Mouse (Mus musculus): ENCODE measurements around the gene Gm32742.

Gm32742 gene

DNA sequence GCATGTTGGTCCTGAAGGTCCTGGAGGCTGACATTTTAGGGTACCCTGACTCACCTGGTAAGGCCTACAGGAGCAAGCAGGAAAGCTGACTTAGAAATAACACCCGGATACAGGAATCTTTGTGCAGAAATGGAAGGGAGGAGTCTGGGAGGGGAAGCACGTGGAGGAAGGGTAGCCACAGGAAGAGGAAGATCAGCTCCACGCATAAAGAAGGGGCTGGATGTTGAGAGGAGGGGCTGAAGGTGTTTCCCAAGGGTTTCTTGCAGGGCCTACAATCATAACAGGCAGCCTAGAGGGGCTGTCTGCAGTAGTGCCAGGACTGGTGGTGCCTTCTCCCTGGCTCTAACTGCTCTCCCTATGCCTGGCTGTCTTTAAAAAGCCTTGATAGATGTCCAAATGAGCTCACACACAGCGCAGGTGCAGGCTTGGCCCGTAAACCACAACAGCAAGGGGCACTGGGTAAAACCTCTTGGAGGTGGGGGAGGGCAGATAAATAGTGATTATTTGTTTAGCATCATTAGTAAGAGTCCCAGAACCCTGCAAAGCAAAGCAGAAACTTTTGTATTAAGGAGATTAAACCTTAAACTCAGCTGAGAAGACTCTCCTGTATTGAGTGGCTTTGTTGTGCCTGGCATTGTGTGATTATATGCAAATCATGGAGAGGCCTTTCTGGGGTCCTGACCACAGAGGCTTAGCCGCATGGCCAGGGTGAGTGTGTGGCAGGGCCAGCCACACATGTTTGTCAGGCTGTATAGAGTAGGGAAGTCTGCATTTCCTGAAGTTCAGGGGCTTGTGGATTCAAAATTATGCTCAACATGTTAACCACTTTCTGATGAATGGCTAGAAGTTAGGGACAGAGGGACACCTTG is at the start of gene Gm32742:
Gene Gm32742, minus strand, starts transcription at position 206 of the 869 bp plus-strand sequence.
- no peak for DNase-seq

- no peak for DNase-seq
Measured at GRCm38 (mm10) chr9:51213729-51214237, 48.5 kb upstream of the Gm32742 start.

DNA sequence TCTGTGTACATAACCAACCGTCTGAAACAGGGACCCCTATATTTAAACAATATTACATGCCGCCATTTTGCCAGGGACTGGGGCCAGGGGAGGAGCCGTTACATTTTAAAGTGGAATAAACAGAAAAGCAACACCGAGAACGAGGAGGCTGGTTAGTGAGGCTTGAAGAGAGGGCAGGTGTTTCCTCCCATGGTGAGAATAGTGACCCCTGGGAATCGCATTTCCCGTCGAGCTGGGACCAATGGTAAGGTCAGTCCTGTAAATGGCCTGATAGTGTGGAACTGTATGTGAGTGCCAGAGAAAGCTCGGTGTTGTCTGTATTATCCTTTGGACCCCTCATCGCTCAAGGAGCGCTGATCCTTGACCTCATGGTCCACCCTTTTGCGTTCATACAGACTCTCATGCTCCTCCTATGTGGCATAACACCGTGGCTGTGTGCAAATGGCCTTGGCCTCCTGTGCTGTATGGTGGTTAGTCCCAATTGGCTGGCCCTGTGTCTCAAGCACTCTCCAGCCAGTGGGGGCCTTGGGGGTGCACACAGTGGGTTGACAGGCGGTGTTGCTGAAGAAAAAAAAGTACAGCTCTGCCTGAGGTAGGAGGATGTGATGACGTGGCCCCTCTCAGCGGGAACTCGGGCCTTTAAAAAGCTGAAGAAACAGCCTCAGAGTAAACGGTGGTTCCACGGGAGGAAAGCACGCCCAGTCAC is 47.9 kb upstream of the Gm32742 start, which contains the start of gene Pou2af1:
Gene Pou2af1, plus strand, starts transcription at position 686 of the 706 bp plus-strand sequence.
- peak; percentile 86 to 90 for DNase-seq

DNA sequence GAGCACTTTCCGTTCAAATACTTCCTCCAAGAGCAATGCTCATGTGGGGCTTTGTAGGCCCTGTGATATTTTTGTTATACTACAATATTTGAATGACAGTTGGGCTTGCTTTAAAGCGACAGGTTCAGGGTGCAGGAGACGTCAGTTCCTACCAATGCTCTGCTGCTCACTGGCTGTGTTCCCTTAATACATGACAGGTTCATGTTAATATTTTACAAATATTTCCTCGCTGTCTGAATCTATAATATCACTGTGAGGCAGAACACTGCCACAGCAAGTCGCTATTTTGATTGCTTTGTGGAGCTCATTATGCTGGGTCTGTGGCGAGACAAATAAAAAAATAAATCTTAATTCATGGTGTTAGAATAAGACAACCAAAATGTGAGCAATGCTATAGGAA is 45.9 kb upstream of the Gm32742 start:
- DNase-seq, result no peak

GRCm38 (mm10) chr9:51208974-51209332 is 43.6 kb upstream of the Gm32742 start:
- no peak for DNase-seq

DNA sequence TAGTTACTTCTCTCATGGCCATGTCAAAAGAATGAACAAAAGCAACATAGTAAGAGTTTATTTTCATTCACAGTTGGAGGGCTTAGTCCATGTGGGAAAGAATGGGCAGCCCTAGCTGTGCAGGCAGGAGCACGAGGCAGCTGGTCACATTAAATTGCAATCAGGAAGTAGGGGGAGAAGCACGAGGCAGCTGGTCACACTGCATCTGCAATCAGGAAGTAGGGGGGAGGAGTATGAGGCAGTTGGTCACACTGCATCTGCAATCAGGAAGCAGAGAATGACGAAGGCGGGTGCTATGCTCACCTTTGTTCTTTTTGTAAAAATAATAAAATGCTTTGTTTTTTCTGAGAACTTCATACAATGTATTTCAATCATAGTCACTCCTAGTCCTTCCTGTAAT is 29.5 kb upstream of the Gm32742 start:
- DNase-seq, result peak; percentile 38 to 53

DNA sequence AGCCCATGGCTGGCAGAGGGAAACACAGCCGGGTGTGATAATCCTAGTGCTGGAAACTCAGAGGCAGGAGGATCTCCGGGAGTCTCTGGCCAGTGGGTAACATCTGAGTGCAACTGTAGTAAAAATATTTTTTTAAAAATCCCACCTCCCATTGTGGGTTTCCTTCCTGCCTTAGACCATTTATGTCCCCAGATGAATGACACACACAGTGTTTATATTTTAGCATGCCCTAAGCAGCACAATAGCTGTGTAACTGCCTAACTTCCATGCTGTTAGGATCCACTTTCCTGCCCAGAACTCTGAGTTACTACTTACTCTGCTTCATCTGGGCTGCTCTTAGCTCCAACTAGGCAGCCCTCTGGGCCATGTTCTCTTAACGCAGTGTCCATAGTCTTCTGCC is 25.3 kb upstream of the Gm32742 start:
- DNase-seq, result no peak

DNA sequence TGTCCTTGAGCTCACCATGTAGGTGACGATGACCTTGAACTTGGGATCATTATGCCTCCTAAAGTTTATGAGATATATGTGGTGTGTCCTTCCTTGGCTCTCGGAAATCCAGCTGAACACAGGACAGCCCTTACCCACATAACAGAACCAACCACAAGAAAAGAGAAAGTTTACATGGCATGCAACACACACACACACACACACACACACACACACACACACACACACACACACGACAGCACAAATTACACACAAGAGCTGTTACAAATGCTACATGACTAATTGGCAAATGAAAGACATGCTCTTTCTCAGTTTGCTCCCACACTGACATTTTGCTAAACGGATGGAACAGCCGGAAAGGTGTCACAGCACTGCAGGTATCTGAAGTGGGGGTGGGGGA is 20.6 kb upstream of the Gm32742 start:
- no peak for DNase-seq

DNA sequence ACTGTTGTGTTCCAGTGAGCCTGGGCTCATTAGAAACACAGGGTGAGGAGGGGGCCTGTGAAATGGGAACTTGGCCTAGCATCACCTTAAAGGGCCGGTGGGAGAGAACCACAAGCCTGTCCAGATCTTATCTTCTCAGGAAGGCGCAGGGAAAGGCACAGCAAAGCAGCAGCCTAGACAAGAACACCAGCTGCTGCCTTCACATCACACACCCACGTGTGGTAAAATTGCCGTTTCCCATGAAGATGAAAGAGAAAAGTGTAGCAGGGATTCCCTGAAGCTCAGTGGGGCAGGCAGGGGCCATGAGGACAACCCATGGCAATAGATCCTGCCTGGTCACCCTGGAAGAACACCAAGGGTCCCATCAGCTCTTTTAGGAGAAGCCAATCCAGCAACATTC is 20.1 kb upstream of the Gm32742 start:
- no peak for DNase-seq

GRCm38 (mm10) chr9:51182716-51183710 is 17.7 kb upstream of the Gm32742 start:
- peak; percentile 65 to 66 for DNase-seq

GRCm38 (mm10) chr9:51180621-51181020 is 15.3 kb upstream of the Gm32742 start:
- no peak for DNase-seq

GRCm38 (mm10) chr9:51178297-51178696 is 13.0 kb upstream of the Gm32742 start:
- peak in 1 of 2 experiments; percentile 42 for DNase-seq

GRCm38 (mm10) chr9:51175722-51176121 is 10.4 kb upstream of the Gm32742 start:
- DNase-seq, result no peak

GRCm38 (mm10) chr9:51174890-51175464 is 9.7 kb upstream of the Gm32742 start:
- DNase-seq, result peak in 1 of 2 experiments; percentile 37

- no peak for DNase-seq
Measured at GRCm38 (mm10) chr9:51170298-51170697, 5.0 kb upstream of the Gm32742 start.

DNA sequence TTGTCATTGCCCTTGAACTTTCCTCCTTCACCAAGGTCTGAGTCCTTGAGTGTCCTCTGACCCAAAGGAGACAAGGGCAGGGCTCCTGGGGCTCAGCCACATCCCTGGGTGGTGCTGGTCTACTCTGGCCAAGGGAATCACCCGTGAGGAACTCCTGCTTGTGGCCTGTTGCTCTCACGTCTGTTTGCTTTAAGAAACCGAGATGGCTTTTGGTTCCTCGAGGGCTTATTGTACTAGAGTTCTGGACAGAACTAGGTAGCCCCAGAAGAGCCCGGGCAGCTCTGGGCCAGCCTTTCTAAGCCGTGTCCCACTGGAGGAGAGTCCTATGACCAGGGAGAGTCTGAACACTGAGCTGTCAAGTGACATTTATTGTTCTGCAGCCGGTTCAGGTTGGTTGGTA is 3.8 kb upstream of the Gm32742 start:
- DNase-seq, result no peak

DNA sequence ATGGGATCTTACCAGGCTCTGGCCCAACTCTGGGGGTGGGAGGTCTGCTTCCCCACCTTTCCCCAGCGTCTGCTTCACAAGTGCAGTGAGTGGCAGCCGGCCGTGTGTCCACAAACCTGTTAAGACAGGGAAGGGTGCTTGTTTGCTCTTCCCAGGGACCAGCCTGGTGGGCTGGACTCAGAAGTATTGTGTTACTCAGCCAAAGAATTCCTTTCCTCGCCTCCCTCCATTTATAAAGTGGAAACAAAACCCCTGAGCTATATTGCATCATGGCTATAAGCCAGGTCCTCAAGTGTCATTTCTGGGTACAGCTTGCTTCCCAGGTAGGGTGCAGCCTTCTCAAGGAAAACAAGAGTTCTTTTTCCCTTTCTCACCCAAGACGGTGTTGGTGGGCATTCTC is 3.4 kb upstream of the Gm32742 start:
- no peak for DNase-seq

DNA sequence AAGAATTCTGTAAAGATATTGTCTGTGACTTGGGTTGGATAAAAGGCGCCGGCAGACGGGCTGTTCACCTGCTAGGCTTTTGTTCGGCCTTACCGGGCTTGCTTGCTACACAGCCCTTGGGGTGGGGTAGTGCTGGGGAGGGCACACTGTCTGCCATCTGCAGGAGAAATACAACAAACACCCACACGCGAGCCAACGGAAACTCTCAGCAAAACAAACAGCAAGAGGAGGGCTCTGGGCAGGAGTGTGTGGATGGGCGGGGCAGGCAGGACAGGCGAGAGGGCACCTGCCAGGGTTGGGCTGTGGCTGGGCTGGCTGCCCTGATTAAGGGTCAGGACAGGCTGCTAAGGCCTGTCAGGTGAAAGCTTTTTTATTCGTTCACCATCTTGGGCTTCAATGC is 2.6 kb upstream of the Gm32742 start:
- peak; percentile 20 to 35 for DNase-seq

- peak in 1 of 2 experiments; percentile 14 for DNase-seq
Measured at GRCm38 (mm10) chr9:51163989-51164388, 1.3 kb downstream of the Gm32742 start.

DNA sequence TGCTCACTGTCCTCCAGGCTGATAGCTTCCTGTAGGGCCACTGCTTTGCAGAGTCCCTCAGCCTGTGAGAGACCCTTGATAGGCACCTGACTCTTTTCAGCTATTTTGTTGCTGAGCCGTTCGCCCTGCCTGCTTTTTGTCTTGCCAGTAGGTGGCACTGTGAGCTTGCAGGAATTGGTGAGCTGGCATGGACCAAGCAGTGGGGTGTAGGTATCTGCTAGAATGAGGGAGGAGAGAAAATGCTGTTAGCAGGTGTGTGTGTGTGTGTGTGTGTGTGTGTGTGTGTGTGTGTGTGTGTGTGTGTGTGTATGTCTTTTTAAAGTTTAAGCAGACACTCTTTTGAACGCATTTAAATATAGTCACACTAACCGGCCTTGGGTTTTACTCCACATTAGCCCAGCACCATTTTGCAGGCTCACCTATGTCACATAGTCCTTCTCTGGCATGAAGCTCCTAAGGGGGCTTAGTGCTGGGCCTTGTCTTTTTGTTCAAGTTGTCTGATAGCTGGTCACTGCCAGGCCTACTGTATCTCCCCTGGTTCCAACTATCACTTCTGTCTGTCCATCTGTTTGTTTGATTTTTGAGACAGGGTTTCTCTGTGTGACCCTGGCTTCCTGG is 3.4 kb downstream of the Gm32742 start:
- peak; percentile 87 to 89 for DNase-seq

- DNase-seq, result peak; percentile 64 to 67
Measured at GRCm38 (mm10) chr9:51152079-51152752, 13.1 kb downstream of the Gm32742 start.
